Mouse (Mus musculus): ENCODE measurements around the gene Lin7b. TPM values are rescaled to one million over a fixed set of nuclear protein-coding genes. Genes with fewer than 3 reads are reported as not detected.
A peak's percentile ranks its signal among the peaks of the same experiment; 100 is the strongest.

Lin7b gene
- polyA plus RNA-seq, 1 experiment from 2014 or later: 0.53 TPM

DNA sequence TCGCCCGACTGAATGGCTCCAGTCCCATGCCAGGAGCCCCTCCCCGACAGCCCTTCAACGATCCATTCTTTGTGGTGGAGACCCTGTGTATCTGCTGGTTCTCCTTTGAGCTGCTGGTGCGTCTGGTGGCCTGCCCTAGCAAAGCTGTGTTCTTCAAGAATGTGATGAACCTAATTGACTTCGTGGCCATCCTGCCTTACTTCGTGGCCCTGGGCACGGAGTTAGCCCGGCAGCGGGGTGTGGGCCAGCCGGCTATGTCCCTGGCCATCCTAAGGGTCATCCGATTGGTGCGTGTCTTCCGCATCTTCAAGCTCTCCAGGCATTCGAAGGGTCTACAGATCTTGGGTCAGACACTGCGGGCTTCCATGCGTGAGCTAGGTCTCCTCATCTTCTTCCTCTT, 38.6 kb upstream of the Lin7b start:
- H3K4me3 ChIP-seq (ENCODE audit: low read length): no peak overlapping the region
- H3K27me3 ChIP-seq (ENCODE audit: control insufficient read depth, insufficient read depth, low read depth, low read length): peaks cover 74% of the 10 kb centered on the region
- H3K4me2 ChIP-seq (ENCODE audit: low read depth, low read length): no peak overlapping the region
- H3K4me1 ChIP-seq (replicated peaks; ENCODE audit: control insufficient read depth, insufficient read depth, low read length): peaks cover 19% of the 10 kb centered on the region
- H3K27ac ChIP-seq (ENCODE audit: low read length): no peak overlapping the region
- ATAC-seq (ENCODE audit: low read depth): no peak
- H3K36me3 ChIP-seq (ENCODE audit: control insufficient read depth, insufficient read depth, low read length): no peaks in the 10 kb centered on the region
- no peaks in the 10 kb centered on the region for H3K9me3 ChIP-seq (ENCODE audit: control insufficient read depth, low read length)
- no peak overlapping the region for H3K9ac ChIP-seq (ENCODE audit: low read length)
- 82% methylated on average over 17 of the region's 17 CpGs for WGBS

DNA sequence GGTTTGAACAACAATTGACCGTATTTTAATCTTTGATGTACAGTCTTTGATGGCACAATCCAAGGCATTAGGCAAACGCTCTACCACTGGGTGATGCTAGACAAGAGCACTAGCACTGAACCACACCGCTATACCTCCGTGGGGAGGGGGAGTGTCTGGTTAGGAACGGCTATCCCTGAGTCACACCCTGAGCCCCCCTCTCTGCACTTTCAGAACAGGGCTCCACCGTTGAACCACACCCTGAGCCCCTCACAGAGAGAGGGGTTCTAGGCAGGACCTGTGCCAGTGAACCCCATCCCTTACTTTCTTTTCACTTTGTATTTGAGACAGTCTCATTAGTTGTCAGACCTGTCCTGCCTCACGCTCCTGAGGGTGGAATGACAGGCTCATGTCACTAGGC, 38.0 kb upstream of the Lin7b start:
- H3K4me3 ChIP-seq (ENCODE audit: low read length): no peak overlapping the region
- H3K4me2 ChIP-seq (ENCODE audit: low read depth, low read length): no peak overlapping the region
- WGBS: 62% methylated on average over 7 of the region's 7 CpGs
- peaks cover 16% of the 10 kb centered on the region for H3K4me1 ChIP-seq (replicated peaks; ENCODE audit: control insufficient read depth, insufficient read depth, low read length)
- no peak for ATAC-seq (ENCODE audit: low read depth)
- H3K9me3 ChIP-seq (ENCODE audit: control insufficient read depth, low read length): no peaks in the 10 kb centered on the region
- H3K9ac ChIP-seq (ENCODE audit: low read length): no peak overlapping the region
- no peaks in the 10 kb centered on the region for H3K36me3 ChIP-seq (ENCODE audit: control insufficient read depth, insufficient read depth, low read length)
- H3K27ac ChIP-seq (ENCODE audit: low read length): no peak overlapping the region
- H3K27me3 ChIP-seq (ENCODE audit: control insufficient read depth, insufficient read depth, low read depth, low read length): peaks cover 68% of the 10 kb centered on the region

GRCm38 (mm10) chr7:45407836-45408235, 37.5 kb upstream of the Lin7b start:
- Histone ChIP-seq H3K4me3 (ENCODE audit: low read length) (no peak overlapping the region), H3K4me1 (replicated peaks; ENCODE audit: control insufficient read depth, insufficient read depth, low read length) (peaks cover 12% of the 10 kb centered on the region), H3K9me3 (ENCODE audit: control insufficient read depth, low read length) (no peaks in the 10 kb centered on the region), H3K36me3 (ENCODE audit: control insufficient read depth, insufficient read depth, low read length) (no peaks in the 10 kb centered on the region), H3K9ac (ENCODE audit: low read length) (no peak overlapping the region), H3K4me2 (ENCODE audit: low read depth, low read length) (no peak overlapping the region), H3K27ac (ENCODE audit: low read length) (no peak overlapping the region), H3K27me3 (ENCODE audit: control insufficient read depth, insufficient read depth, low read depth, low read length) (peaks cover 68% of the 10 kb centered on the region)
- ATAC-seq (ENCODE audit: low read depth): no peak
- 78% methylated on average over 10 of the region's 10 CpGs for WGBS

DNA sequence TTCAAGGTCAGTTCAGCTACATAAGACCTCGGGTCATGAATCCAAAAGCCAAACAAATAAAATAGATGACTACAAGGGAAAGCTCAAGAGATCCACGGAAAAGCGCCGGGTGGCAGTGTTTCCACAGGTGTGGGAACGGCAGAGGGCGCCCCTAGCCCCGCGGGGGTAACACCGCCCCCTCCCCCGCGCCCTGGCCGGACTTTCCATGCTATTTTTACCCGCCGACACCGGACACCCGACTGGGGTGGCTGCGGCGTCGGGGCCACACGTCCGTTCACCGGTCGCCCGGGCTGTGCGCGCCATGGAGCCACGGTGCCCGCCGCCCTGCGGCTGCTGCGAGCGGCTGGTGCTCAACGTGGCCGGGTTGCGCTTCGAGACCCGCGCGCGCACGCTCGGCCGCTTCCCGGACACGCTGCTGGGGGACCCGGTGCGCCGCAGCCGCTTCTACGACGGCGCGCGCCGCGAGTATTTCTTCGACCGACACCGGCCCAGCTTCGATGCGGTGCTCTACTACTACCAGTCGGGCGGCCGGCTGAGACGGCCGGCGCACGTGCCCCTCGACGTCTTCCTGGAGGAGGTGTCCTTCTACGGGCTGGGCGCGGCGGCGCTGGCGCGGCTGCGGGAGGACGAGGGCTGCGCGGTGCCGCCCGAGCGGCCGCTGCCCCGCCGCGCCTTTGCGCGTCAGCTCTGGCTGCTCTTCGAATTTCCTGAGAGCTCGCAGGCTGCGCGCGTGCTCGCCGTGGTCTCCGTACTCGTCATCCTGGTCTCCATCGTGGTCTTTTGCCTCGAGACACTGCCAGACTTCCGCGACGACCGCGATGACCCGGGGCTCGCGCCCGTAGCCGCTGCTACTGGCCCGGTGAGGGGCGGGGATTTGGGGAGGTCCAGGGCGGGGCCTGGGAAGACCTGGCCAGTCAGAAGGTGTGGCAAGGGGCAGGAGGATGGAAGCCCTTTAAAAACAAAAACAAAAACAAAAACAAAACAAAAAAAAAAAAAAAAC, 36.1 kb upstream of the Lin7b start:
- Histone ChIP-seq H3K9ac (ENCODE audit: low read length) (peak overlapping the region; percentile 55), H3K36me3 (ENCODE audit: control insufficient read depth, insufficient read depth, low read length) (no peaks in the 10 kb centered on the region), H3K27ac (ENCODE audit: low read length) (no peak overlapping the region), H3K9me3 (ENCODE audit: control insufficient read depth, low read length) (no peaks in the 10 kb centered on the region), H3K4me1 (replicated peaks; ENCODE audit: control insufficient read depth, insufficient read depth, low read length) (peaks cover 12% of the 10 kb centered on the region), H3K27me3 (ENCODE audit: control insufficient read depth, insufficient read depth, low read depth, low read length) (peaks cover 60% of the 10 kb centered on the region), H3K4me3 (ENCODE audit: low read length) (peak overlapping the region; percentile 49), H3K4me2 (ENCODE audit: low read depth, low read length) (peak overlapping the region; percentile 71)
- ATAC-seq (ENCODE audit: low read depth): peak; percentile 37; the same call in 1 of the 2 replicates
- WGBS: under 1% methylated on average over 114 of the region's 114 CpGs

DNA sequence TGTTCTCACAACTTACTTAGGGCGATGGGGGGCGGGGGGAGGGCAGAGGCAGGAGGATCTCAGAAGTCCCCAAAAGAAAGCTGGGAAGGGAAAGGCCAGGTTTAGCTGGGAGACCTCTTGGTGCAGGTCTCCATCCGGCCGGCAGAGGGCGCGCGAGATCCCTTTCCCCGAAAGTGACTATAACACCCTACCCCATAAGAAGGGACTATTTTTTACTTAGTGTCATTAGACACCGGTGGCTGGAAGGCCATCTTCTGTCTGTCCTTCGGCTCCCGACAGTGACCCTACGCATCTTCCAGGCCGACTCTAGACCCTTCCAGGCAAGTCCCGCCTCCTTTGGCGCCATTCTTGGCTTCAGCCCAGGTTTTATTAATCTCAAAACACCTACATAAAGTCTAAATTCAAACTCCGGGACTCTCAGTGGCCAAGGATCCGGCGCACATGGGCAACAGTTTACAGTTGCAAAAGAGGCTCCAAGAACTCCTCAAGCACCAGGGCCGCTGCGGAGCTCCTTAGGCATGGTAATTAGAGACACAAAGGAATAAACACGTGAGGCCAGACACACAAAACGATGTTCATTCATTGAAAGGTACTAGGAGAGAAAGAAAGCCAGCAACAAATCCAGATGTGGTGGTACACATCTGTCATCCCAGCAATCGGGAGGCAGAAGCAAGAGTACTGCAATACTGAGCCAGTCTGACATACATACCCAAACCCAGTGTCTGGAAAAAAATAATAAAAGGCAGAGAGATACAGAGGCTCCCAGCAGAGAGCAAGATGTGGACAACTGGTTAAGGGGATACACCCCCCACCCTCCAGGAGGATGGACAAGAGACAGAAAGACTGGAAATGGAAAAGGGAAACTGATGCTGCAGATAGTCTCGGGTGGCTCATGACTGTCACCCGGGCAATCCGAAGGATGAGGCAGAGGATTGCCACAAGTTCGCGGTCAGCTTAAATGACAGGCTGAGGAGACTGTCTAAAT, 35.0 kb upstream of the Lin7b start, which contains the start of gene Kcna7:
Gene Kcna7 (plus strand): TSS at position 563 of the 985 bp plus-strand sequence.
- Histone ChIP-seq H3K27ac (ENCODE audit: low read length) (no peak within 1 kb of the TSS), H3K4me2 (ENCODE audit: low read depth, low read length) (peak within 1 kb of the TSS; percentile 71), H3K9me3 (ENCODE audit: control insufficient read depth, low read length) (no peaks in the 10 kb centered on the region), H3K4me1 (replicated peaks; ENCODE audit: control insufficient read depth, insufficient read depth, low read length) (peaks cover 12% of the 10 kb centered on the region), H3K36me3 (ENCODE audit: control insufficient read depth, insufficient read depth, low read length) (no peaks in the 10 kb centered on the region), H3K4me3 (ENCODE audit: low read length) (peak within 1 kb of the TSS; percentile 49), H3K27me3 (ENCODE audit: control insufficient read depth, insufficient read depth, low read depth, low read length) (peaks cover 51% of the 10 kb centered on the region), H3K9ac (ENCODE audit: low read length) (peak within 1 kb of the TSS; percentile 55)
- 8% methylated on average over 28 of the region's 28 CpGs for WGBS
- peak; percentile 47; the same call in 1 of the 2 replicates for ATAC-seq (ENCODE audit: low read depth)

DNA sequence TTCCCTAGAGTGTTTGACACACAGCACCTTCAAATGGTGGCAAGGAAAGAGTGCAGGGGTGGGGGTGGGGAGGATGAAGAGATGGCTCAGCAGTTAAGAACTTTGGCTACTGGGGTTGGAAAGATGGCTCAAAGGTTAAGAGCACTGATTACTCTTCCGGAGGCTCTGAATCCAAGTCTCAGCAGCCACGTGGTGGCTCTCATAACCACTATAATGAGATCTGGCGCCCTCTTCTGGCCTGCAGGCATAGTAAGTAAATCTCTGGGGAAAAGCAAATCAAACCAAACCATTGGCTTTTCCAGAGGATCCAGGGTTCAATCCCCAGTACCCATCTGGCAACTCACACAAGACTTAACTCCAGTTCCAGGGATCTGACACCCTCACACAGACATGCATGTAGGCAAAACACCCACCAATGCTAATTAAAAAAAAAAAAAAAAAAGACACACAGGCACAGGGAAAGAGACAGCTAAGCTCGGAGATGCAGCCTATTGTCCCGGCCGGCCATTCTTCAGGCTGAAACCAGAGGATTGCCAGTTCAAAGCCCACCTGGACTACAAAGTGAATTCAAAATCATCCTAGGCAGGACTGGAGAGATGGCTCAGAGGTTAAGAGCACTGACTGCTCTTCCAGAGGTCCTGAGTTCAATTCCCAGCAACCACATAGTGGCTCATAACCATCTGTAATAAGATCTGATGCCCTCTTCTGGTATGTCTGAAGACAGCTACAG, 33.3 kb upstream of the Lin7b start:
- Histone ChIP-seq H3K27ac (ENCODE audit: low read length) (no peak overlapping the region), H3K4me2 (ENCODE audit: low read depth, low read length) (no peak overlapping the region), H3K4me1 (replicated peaks; ENCODE audit: control insufficient read depth, insufficient read depth, low read length) (peaks cover 12% of the 10 kb centered on the region), H3K9ac (ENCODE audit: low read length) (no peak overlapping the region), H3K4me3 (ENCODE audit: low read length) (no peak overlapping the region), H3K36me3 (ENCODE audit: control insufficient read depth, insufficient read depth, low read length) (no peaks in the 10 kb centered on the region), H3K9me3 (ENCODE audit: control insufficient read depth, low read length) (no peaks in the 10 kb centered on the region), H3K27me3 (ENCODE audit: control insufficient read depth, insufficient read depth, low read depth, low read length) (peaks cover 36% of the 10 kb centered on the region)
- WGBS: 46% methylated on average over 6 of the region's 6 CpGs
- ATAC-seq (ENCODE audit: low read depth): no peak

DNA sequence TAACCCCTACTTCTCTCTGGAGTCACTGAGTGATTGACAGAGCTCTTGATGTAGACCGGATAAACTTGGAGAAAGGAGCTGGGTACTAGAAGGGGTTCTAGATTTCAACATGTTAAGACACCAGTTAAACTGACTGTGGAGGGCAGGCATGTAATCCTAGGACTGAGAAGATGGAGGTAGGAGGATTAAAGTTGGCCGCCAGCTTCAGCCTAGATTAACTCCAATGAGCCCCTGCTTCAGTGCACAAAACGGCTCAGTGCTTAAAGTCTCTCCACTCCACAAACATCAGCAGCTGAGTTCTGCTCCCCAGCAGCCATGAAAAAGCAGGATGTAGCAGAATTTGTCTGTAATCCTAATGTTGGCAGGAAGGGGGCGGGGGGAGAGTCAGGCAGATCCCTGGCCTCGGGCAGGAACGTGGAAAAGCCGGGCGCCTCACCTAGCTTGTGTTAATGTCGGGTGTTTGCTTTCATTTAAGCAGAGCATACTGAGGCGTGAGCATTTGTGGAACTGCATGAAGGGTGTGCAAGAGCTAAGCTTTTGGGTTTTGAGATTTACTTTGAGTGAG, 31.2 kb upstream of the Lin7b start:
- Histone ChIP-seq H3K9ac (ENCODE audit: low read length) (no peak overlapping the region), H3K27me3 (ENCODE audit: control insufficient read depth, insufficient read depth, low read depth, low read length) (peaks cover 15% of the 10 kb centered on the region), H3K9me3 (ENCODE audit: control insufficient read depth, low read length) (no peaks in the 10 kb centered on the region), H3K36me3 (ENCODE audit: control insufficient read depth, insufficient read depth, low read length) (no peaks in the 10 kb centered on the region), H3K4me2 (ENCODE audit: low read depth, low read length) (no peak overlapping the region), H3K4me3 (ENCODE audit: low read length) (no peak overlapping the region), H3K4me1 (replicated peaks; ENCODE audit: control insufficient read depth, insufficient read depth, low read length) (peaks cover 9% of the 10 kb centered on the region), H3K27ac (ENCODE audit: low read length) (no peak overlapping the region)
- whole genome bisulfite sequencing: 54% methylated on average over 10 of the region's 10 CpGs
- ATAC-seq (ENCODE audit: low read depth): no peak

- Histone ChIP-seq H3K4me1 (replicated peaks; ENCODE audit: control insufficient read depth, insufficient read depth, low read length) (peaks cover 15% of the 10 kb centered on the region), H3K9me3 (ENCODE audit: control insufficient read depth, low read length) (no peaks in the 10 kb centered on the region), H3K27ac (ENCODE audit: low read length) (no peak overlapping the region), H3K27me3 (ENCODE audit: control insufficient read depth, insufficient read depth, low read depth, low read length) (no peaks in the 10 kb centered on the region), H3K36me3 (ENCODE audit: control insufficient read depth, insufficient read depth, low read length) (peaks cover 5% of the 10 kb centered on the region; the same call in 1 of the 2 replicates), H3K4me3 (ENCODE audit: low read length) (no peak overlapping the region), H3K9ac (ENCODE audit: low read length) (no peak overlapping the region), H3K4me2 (ENCODE audit: low read depth, low read length) (no peak overlapping the region)
- ATAC-seq (ENCODE audit: low read depth): no peak
- 60% methylated on average over 2 of the region's 2 CpGs for WGBS
These were observed 26.4 kb upstream of the Lin7b start for GRCm38 (mm10) chr7:45396787-45397186.

Data from lung, embryonic 16.5 days (tissue).